Mouse (Mus musculus): ENCODE measurements at regions not wholly inside any gene's neighbourhood (a gene's known extent, or its start where the extent isn't known, plus 50 kb on each side); places are given as distances from the start of the nearest gene placed in this dataset.

DNA sequence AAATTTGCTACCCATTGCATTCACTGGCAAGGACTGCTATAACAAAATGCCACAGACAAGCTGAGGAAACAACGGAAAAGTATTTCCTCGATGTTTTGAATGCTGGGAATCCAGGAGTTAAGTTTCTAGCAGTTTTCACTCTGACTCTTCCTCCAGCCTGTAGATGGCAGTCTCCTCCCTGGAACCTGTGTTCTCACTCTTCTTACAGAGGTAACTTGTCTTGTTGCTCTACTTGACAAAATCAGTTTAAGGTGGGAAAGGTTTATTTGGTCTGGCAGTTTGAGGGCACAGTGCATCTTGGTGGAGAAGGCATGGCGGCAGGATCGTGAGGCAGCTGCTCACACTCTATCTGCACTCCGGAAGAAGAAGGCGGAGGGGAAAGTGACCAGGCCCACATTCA, 181.3 kb upstream of the Nckap5 start:
- TF ChIP-seq CTCF (IDR thresholded peaks at IDR 0.05; ENCODE audit: borderline replicate concordance, control insufficient read depth, extremely low read depth, insufficient read depth, low read length, poor library complexity) (no peak), POLR2A (IDR thresholded peaks at IDR 0.05; ENCODE audit: control insufficient read depth, extremely low read depth, insufficient read depth, low read length, poor library complexity) (no peak)

Measured in thymus, adult 2 months (tissue).